Mouse (Mus musculus): ENCODE measurements at regions not wholly inside any gene's neighbourhood (a gene's known extent, or its start where the extent isn't known, plus 50 kb on each side); places are given as distances from the start of the nearest gene placed in this dataset.

GRCm38 (mm10) chr1:186234536-186234935 lies 117.4 kb upstream of the Lyplal1 start:
- DNase-seq (ENCODE audit: low spot score), result no peak

- DNase-seq (ENCODE audit: low spot score), result no peak
These were observed 113.4 kb upstream of the Lyplal1 start for GRCm38 (mm10) chr1:186230476-186230875.

DNA sequence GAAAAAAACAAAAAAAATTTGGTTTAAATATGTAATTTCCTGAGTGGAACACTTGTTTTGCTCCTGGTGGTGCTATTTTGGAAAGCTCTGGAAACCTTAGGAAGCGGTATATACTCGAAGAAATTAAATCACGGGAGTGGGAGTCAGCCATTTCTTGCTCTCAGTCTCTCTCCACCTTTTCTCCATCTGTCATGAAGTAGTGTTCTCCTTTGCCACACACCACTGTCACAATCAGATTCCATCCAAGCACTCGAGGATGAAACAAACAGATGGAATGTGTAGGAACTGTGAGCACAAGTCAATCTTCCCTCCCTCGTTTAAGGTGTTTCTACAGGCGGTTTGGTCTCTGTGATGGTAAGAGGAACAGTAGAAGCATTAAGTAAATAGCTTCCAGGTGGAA lies 112.7 kb upstream of the Lyplal1 start:
- DNase-seq (ENCODE audit: low spot score), result no peak

DNA sequence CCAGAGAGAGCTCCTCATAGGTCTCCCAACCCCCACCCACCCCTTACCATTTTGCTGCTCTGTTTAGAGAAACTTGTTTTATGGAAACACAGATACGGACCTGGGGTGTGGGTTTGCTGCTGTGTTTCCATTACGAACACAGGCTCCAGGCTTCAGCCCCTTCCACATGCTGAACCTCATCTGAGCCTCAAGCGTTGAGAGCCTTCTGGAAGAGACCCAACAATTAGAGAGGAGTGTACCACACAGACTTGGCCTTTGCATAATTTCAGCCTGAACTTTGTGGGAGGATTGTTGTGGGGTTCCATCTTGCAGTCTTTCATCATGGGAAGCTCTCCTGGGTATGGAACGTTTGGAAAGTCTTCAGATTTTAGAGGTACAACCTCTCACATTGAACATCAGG lies 111.3 kb upstream of the Lyplal1 start:
- DNase-seq (ENCODE audit: low spot score), result no peak

GRCm38 (mm10) chr1:186224231-186224630 lies 107.1 kb upstream of the Lyplal1 start:
- no peak for DNase-seq (ENCODE audit: low spot score)

DNA sequence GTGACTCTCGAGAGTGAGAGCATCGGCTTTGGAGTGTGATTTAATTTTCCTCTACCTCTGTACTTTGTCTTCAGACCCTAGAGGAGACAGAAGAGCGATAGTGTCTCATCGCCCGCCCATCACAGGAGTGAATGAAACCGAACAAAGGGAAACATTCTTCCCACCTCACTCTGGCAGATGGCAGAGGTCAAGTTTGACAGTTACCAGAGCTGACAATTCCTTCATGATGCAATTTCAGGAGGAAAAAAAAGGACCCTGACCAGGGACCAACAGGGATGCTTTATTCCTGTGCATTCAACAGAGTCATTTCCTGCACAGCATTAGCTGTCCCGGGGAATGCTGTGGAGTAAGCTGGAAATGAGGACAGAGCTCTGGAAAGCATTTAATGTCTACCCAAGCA lies 106.3 kb upstream of the Lyplal1 start:
- no peak for DNase-seq (ENCODE audit: low spot score)

GRCm38 (mm10) chr1:186218995-186219394 lies 101.9 kb upstream of the Lyplal1 start:
- no peak for DNase-seq (ENCODE audit: low spot score)

GRCm38 (mm10) chr1:186217198-186217597 lies 100.1 kb upstream of the Lyplal1 start:
- no peak for DNase-seq (ENCODE audit: low spot score)

DNA sequence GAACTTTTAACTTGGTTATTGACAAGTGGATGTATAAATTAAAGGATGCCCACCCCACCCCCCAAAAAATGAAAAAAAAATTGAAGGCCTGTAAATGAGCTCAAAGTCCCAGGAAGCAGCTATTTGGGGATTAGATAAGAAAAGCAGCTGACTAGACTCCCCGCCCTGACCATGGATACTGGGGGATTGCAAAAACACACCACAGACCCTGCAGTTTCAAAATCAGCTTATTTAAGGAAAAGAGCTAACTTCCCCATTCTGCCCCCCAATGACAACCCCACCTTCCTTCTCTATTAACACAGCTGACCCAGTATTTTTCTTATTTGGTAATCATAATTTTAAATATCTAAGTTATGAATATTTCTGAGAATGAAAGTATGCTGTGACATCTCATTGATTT lies 87.0 kb upstream of the Lyplal1 start:
- no peak for DNase-seq (ENCODE audit: low spot score)

DNA sequence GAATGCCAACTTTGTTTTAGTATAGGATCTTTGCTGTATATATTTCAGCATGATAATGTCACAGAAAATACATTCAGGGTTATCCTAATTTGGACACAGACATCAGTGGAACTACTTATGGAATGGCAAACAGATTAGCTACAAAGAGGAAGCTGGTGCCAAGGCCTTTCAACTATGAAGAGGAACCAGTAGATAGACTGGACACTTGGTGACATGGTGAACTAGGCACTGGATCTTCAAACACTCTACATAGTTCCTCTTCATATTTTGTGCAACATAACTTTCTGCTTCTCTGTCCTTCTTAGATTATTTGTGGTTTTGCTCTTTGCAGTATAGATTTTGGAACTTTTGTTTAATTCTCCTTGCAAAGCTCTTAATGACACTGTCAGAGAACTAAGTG lies 85.4 kb upstream of the Lyplal1 start:
- no peak for DNase-seq (ENCODE audit: low spot score)

DNA sequence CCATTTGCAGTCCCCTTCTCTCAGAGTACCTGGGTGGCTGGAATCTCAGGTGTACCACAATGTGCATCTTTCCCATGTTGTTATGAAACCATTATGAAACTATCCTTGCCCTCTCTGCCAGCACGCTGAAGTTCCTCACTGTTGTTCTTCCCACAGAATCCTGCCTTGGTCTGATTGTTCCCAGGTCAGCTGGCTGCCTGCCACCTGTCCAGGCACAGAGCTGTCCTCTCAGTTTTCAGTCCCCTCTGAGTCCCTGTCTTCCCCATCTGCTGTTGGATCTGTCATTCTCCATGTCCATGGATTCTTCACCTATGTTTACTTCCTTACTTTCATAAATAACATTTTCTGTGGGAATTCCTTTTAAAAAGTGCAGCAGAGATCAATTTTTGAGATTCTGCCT lies 81.3 kb upstream of the Lyplal1 start:
- no peak for DNase-seq (ENCODE audit: low spot score)

DNA sequence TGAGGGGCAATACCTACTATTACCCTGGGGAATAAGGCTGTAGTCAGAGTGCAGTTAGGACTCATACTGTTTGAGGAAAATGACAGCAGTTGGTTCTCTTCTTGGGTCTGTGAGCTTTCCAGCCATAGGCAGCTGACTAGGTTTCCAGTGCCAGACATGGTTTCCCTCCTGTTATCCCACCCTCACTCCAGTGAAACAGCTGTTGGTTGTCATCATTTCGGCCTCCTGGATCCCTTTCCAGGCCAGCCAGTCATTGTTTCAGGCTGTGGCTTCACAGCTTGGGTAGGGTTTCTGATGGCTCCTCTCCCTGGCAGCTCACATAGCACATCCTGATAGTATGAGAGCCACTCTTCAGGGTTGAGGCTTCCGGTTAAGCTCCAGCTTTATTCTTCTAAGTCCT lies 79.9 kb upstream of the Lyplal1 start:
- DNase-seq (ENCODE audit: low spot score), result no peak

DNA sequence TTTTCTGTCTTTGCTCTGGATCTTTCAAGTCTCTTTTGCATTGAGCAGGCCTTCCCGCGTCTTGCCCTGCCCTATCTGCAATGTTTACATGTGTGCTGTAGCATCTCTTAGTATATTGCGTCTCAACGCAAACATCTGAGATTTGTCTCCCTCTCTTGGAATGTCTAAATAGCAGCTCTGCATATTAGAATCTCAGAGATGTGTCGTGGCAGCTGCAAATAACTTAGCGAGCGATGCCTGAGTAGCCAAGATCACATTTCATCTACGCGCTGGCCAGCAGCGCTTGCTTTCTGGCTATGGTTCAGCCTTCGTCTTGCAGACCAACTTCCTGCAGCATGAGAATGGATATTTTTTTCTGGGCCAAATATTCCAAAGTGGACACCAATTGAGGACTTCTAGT lies 72.3 kb upstream of the Lyplal1 start:
- no peak for DNase-seq (ENCODE audit: low spot score)

DNA sequence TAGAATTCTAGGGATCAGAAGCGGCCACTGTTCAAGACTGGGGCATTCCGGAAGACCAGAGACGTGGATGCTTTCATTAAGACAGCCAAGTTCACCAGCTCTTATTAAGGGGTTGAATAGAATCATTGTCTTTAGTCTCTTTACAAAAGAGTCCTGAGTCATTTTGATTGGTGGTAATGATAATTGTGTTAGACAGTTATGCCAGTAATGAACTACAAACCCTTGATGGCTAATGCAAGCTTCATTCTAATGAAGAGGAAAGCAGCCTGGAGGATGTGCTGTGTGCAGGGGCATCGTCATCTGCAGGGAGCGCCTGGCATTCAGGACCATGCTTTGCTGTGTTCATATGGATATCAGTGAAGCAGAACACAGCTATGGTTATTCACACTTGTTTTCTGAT lies 70.3 kb upstream of the Lyplal1 start:
- DNase-seq (ENCODE audit: low spot score), result no peak

- DNase-seq (ENCODE audit: low spot score), result no peak
These were observed 66.1 kb upstream of the Lyplal1 start for GRCm38 (mm10) chr1:186183204-186183651.

GRCm38 (mm10) chr1:186182498-186183203 lies 65.5 kb upstream of the Lyplal1 start:
- peak; percentile 47 for DNase-seq (ENCODE audit: low spot score)

DNA sequence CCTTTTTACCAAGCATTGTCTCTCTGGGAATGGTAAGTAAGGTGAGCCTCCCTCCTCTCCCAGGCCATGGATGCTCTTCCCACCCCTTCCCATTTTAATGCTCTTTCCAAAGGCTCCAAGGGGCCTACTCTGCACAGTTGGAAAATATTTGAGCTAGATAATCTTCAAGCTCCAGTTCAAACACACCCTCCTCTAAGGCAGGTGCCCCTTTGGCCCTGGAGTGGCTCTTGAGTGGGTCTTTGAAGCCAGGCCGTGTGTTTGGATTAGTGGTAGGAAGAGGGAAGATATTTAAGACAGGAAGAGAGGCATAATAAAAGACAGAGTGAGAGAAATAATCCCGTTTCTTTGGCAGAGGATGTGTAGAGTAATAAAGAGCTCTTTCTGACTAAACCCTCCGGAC lies 59.9 kb upstream of the Lyplal1 start:
- no peak for DNase-seq (ENCODE audit: low spot score)

DNA sequence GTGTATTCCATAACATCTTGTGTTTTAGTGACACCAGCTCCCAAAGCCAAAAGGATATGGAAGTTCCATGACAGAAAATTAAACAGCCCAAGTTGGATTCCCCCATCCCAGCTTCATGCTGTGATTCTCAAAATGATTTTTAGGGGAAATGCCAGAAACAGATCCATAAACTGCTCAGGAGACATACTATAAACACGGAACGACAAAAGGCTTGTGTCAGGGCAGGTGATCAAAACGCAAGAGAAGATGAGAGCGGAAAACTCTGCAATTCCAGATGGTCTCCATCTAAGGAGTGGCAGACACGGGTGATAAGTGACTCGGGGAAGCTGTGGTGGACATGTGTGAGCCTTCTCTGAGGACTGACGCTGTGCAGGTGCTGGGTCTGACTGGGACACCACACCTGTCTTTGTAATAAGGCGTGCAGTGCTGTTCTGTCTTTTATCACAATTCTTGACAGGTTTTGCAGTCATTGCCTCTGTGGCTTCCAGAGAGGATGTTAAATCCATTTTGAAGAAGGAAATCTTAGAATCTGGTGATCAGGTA lies 56.4 kb upstream of the Lyplal1 start:
- no peak for DNase-seq (ENCODE audit: low spot score)

DNA sequence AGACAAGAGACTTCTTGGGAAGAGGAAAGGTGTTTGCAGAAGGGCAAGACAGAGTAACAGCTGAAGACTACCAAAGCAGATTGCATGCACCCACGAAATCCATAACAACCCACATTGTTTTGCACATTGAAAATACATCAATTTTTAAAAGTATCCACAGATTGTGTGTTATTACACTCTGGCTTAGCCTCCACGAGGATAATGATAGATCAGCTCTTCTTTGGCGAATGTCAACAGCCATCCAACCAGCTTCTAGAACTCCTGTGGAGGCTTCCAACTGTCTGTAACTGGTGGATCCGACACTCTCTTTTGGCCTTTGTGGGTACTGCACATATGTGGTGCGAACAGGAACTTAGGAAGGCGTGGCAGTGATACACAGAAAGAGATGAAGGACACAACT lies 54.6 kb upstream of the Lyplal1 start:
- peak; percentile 8 for DNase-seq (ENCODE audit: low spot score)
